Mouse (Mus musculus): ENCODE data around the gene Stx2. TPM values are rescaled to one million over a fixed set of nuclear protein-coding genes. Genes with fewer than 3 reads are reported as not detected.

The Stx2 gene
- polyA plus RNA-seq, 1 experiment from 2014 or later, result 25.1 TPM

DNA sequence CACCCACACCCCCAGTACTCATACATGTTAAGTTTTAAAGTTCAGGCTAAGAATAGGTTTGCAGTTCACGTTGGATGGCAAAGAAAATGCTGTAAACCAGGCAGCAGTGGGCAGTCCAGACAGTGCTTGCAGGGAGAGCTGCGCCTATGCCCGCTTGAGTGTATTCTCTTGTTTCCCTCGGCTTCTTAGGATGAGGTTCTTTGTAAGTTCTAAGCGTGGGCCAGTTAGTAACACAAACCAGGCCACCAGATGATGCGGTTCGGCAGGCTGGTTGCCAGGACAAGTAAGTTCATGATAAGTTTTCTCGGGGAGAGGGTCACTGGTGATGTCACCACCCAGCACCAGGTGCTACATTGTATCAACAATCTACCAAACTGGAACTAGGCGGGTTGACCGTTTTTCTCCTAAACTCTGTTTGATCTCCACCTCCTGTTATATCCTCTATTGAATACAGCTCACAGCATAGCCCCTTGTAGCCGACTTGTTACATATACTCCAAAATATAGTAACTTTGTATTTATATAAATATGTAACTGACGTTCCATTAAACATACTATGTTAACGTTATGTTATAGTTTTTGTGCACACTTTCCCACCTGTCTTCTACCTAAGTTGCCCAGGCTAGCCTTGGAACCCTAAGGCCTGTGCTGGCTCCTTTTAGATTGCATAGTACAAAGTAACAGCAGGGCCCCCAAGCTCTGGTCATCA, 10.6 kb upstream of the Stx2 start:
- Histone ChIP-seq H3K27me3 (ENCODE audit: control insufficient read depth, insufficient read depth, low read length) (no peaks in the 10 kb centered on the region), H3K4me1 (replicated peaks; ENCODE audit: control insufficient read depth, insufficient read depth, low read length) (no peaks in the 10 kb centered on the region), H3K9ac (ENCODE audit: low read depth, low read length) (peak overlapping the region; percentile 89), H3K4me2 (replicated peaks; ENCODE audit: low read depth, low read length) (peak overlapping the region; percentile 62), H3K9me3 (ENCODE audit: control insufficient read depth, low read length) (no peaks in the 10 kb centered on the region), H3K27ac (ENCODE audit: low read depth, low read length) (peak overlapping the region; percentile 99), H3K4me3 (ENCODE audit: low read depth, low read length) (peak overlapping the region; percentile 96), H3K36me3 (ENCODE audit: control insufficient read depth, insufficient read depth, low read length) (no peaks in the 10 kb centered on the region)
- DNase-seq (ENCODE audit: low spot score) (no peak), ATAC-seq (ENCODE audit: low FRiP score) (0 out of 2 replicates have a peak, but pooled peaks have one; percentile 6)
- WGBS, result 86% methylated on average over 13 of the region's 13 CpGs

DNA sequence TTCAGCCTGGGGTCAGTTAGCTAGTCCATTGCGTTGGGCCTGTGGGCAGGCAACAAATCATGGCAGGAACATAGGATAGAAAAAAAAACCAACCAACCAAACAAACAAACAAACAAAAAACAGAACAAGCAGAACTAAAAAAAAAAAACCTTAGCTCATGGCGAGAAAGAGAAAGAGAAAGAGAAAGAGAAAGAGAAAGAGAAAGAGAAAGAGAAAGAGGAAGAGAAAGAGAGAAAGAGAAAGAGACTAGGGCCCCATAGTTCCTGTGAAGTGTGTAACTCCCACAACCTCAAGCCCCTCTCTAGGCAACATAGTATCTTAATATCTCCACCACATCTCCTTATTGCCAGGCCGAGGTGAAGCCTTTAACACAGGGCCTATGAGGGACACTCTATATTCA, 8.0 kb upstream of the Stx2 start:
- ATAC-seq (ENCODE audit: low FRiP score) (no peak), DNase-seq (ENCODE audit: low spot score) (no peak)
- WGBS, result 85% methylated on average over 3 of the region's 3 CpGs
- H3K4me2 ChIP-seq (replicated peaks; ENCODE audit: low read depth, low read length), result no peak overlapping the region
- H3K4me3 ChIP-seq (ENCODE audit: low read depth, low read length), result no peak overlapping the region
- no peak overlapping the region for H3K27ac ChIP-seq (ENCODE audit: low read depth, low read length)
- no peaks in the 10 kb centered on the region for H3K4me1 ChIP-seq (replicated peaks; ENCODE audit: control insufficient read depth, insufficient read depth, low read length)
- H3K9ac ChIP-seq (ENCODE audit: low read depth, low read length), result no peak overlapping the region
- H3K27me3 ChIP-seq (ENCODE audit: control insufficient read depth, insufficient read depth, low read length), result no peaks in the 10 kb centered on the region
- no peaks in the 10 kb centered on the region for H3K9me3 ChIP-seq (ENCODE audit: control insufficient read depth, low read length)
- no peaks in the 10 kb centered on the region for H3K36me3 ChIP-seq (ENCODE audit: control insufficient read depth, insufficient read depth, low read length)

DNA sequence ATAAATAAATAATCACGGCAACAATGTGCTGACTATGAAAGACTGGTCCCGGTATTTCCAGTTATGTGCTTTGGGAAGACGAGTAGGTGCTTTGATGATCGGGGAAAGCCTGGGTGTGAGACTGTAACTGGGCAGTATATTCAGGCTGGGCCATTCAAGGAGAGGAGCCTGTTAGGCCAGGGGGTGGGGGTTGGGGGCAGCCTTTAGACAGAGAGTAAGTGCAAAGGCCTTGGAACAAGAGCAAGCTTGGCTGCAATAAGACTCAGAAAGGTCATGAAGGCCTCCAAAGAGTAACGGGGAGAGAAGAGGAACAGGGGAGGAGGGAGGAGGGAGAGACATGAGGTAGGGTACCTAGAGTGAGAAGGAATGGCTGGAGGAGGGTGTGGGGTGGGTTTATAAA, 7.2 kb upstream of the Stx2 start:
- no peak overlapping the region for H3K4me2 ChIP-seq (replicated peaks; ENCODE audit: low read depth, low read length)
- no peaks in the 10 kb centered on the region for H3K9me3 ChIP-seq (ENCODE audit: control insufficient read depth, low read length)
- WGBS, result 87% methylated on average over 5 of the region's 5 CpGs
- H3K4me1 ChIP-seq (replicated peaks; ENCODE audit: control insufficient read depth, insufficient read depth, low read length), result no peaks in the 10 kb centered on the region
- no peak for ATAC-seq (ENCODE audit: low FRiP score)
- H3K9ac ChIP-seq (ENCODE audit: low read depth, low read length), result no peak overlapping the region
- no peaks in the 10 kb centered on the region for H3K36me3 ChIP-seq (ENCODE audit: control insufficient read depth, insufficient read depth, low read length)
- H3K4me3 ChIP-seq (ENCODE audit: low read depth, low read length), result no peak overlapping the region
- no peak for DNase-seq (ENCODE audit: low spot score)
- H3K27ac ChIP-seq (ENCODE audit: low read depth, low read length), result no peak overlapping the region
- H3K27me3 ChIP-seq (ENCODE audit: control insufficient read depth, insufficient read depth, low read length), result no peaks in the 10 kb centered on the region

DNA sequence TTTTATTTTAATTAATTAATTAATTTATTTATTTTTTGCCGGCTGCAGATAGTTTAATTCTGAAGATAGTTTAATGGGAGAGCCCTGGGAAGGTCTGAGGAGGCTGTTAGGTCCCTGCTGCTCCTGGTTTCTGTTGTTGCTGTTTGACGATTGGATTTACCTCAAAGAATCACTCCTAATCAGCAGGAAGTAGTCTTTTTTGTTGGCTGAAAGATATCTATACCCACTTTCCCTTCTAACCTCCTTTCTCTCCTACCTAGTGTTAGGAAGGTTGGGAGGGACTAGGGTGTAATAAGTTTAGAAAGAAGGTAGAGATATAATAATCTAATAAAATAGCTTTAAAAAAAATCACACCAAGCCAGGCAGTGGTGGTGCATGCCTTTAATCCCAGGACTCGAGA, 6.6 kb upstream of the Stx2 start:
- WGBS, result 84% methylated on average over 3 of the region's 3 CpGs
- Histone ChIP-seq H3K4me3 (ENCODE audit: low read depth, low read length) (no peak overlapping the region), H3K4me2 (replicated peaks; ENCODE audit: low read depth, low read length) (no peak overlapping the region), H3K4me1 (replicated peaks; ENCODE audit: control insufficient read depth, insufficient read depth, low read length) (no peaks in the 10 kb centered on the region), H3K36me3 (ENCODE audit: control insufficient read depth, insufficient read depth, low read length) (no peaks in the 10 kb centered on the region), H3K9ac (ENCODE audit: low read depth, low read length) (no peak overlapping the region), H3K27ac (ENCODE audit: low read depth, low read length) (no peak overlapping the region), H3K9me3 (ENCODE audit: control insufficient read depth, low read length) (no peaks in the 10 kb centered on the region), H3K27me3 (ENCODE audit: control insufficient read depth, insufficient read depth, low read length) (no peaks in the 10 kb centered on the region)
- DNase-seq (ENCODE audit: low spot score), result no peak
- no peak for ATAC-seq (ENCODE audit: low FRiP score)

DNA sequence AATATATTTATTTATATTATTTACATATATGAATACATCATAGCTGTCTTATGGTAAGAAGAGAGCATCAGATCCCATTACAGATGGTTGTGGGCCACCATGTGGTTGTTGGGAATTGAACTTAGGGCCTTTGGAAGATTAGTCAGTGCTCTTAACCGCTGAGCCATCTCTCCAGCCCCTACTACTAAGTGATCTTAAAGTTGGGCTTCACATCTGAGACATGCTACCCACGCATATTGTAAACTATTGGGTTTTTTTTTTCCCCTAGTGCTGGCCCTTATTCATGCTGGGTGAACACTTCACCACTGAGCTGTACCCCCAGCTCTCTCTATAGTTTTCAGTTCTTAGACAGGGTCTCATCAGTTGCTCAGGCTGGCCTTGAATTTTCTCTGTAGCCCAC, 2.6 kb upstream of the Stx2 start:
- no peaks in the 10 kb centered on the region for H3K36me3 ChIP-seq (ENCODE audit: control insufficient read depth, insufficient read depth, low read length)
- DNase-seq (ENCODE audit: low spot score), result no peak
- 77% methylated on average over 2 of the region's 2 CpGs for WGBS
- no peak overlapping the region for H3K27ac ChIP-seq (ENCODE audit: low read depth, low read length)
- H3K4me3 ChIP-seq (ENCODE audit: low read depth, low read length), result no peak overlapping the region
- H3K9me3 ChIP-seq (ENCODE audit: control insufficient read depth, low read length), result no peaks in the 10 kb centered on the region
- no peaks in the 10 kb centered on the region for H3K27me3 ChIP-seq (ENCODE audit: control insufficient read depth, insufficient read depth, low read length)
- H3K4me2 ChIP-seq (replicated peaks; ENCODE audit: low read depth, low read length), result no peak overlapping the region
- no peaks in the 10 kb centered on the region for H3K4me1 ChIP-seq (replicated peaks; ENCODE audit: control insufficient read depth, insufficient read depth, low read length)
- H3K9ac ChIP-seq (ENCODE audit: low read depth, low read length), result no peak overlapping the region
- no peak for ATAC-seq (ENCODE audit: low FRiP score)

DNA sequence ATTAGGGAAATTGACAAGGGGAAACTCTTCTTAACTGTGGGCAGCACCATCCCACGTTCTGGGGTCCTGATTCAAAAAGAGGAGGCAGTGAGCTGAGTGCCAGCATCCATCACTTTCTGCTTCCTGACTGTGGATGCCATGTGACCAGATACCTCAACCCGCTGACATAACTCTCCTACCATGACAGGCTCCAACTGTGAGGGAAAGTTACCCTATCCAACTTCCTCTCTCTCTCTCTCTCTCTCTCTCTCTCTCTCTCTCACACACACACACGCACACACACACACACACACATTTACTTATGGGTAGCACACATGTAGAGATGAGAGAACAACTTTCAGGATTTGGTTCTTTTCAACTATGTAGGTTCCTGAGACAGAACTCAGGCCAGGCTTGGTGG, 1.2 kb upstream of the Stx2 start:
- no peak overlapping the region for H3K4me2 ChIP-seq (replicated peaks; ENCODE audit: low read depth, low read length)
- H3K36me3 ChIP-seq (ENCODE audit: control insufficient read depth, insufficient read depth, low read length), result no peaks in the 10 kb centered on the region
- no peak overlapping the region for H3K4me3 ChIP-seq (ENCODE audit: low read depth, low read length)
- no peak overlapping the region for H3K9ac ChIP-seq (ENCODE audit: low read depth, low read length)
- ATAC-seq (ENCODE audit: low FRiP score), result no peak
- no peaks in the 10 kb centered on the region for H3K27me3 ChIP-seq (ENCODE audit: control insufficient read depth, insufficient read depth, low read length)
- DNase-seq (ENCODE audit: low spot score), result no peak
- WGBS, result 89% methylated on average over 3 of the region's 3 CpGs
- no peak overlapping the region for H3K27ac ChIP-seq (ENCODE audit: low read depth, low read length)
- no peaks in the 10 kb centered on the region for H3K4me1 ChIP-seq (replicated peaks; ENCODE audit: control insufficient read depth, insufficient read depth, low read length)
- H3K9me3 ChIP-seq (ENCODE audit: control insufficient read depth, low read length), result no peaks in the 10 kb centered on the region

DNA sequence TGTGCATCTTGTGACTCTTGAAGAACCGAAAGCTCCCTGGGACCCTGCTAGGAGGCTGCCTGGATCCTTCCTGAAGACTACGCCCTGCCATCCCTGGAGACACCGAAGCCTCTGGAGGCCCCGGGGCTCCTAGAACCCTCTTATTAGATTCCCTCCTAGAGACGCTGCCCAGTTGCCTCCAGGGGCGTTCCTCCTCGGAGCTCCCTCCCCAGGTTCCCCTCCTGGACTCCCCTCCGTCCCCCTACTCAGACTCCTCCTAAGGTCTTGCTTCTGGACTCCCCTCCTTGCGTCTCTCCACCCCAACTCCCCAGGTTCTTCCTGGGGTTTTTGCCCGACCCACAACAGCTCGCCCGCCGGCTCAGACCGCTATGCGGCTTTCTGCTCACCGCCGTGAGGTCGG, 366 bp downstream of the Stx2 start:
- DNase-seq (ENCODE audit: low spot score), result no peak
- ATAC-seq (ENCODE audit: low FRiP score), result peak; percentile 77; the same call in 1 of the 2 replicates

DNA sequence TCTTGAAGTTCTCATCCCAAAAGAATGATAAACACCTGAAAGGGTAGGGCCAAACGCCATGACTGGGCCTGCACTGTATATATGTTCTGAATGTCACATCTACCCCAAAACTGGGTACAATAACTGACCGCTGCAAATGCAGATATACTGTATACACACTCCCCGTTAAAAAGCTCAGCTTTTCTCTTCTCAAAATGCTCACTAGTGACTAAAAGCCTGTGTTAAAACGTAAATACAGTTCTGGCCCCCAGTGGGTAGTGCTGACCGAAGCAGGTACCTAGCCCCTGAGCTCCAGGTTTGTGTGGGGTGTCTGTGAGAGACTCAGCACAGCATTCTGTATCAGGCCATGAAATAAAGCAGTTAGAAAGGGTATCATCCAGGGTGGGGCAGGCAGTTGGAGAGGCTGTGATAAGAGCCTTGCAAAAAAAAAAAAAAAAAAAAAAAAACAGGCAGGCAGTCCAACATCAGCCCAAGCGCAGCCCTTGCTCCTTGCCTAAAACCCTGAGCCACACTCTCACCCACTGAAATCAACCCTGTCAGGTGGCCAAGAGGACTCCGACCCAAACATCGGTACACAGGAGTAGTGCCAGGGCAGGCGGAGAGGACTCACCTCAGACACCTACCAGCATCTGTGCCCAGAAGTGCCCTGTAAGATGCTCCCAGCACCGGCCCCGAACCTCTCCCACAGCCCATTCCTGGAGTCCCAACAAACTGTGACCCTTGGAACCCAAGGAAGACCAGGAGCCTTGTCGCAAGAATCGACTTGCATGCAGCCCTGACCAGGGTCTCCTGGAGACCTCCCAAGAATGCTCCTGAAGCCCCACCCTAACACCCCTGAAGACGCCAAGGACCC, 1.0 kb downstream of the Stx2 start:
- peak overlapping the region; percentile 67 for H3K9ac ChIP-seq (ENCODE audit: low read depth, low read length)
- no peaks in the 10 kb centered on the region for H3K9me3 ChIP-seq (ENCODE audit: control insufficient read depth, low read length)
- no peak overlapping the region for H3K27ac ChIP-seq (ENCODE audit: low read depth, low read length)
- ATAC-seq (ENCODE audit: low FRiP score) (0 out of 2 replicates have a peak, but pooled peaks have one; percentile 1), DNase-seq (ENCODE audit: low spot score) (peak; percentile 32)
- WGBS, result 54% methylated on average over 14 of the region's 14 CpGs
- peak overlapping the region; percentile 49 for H3K4me3 ChIP-seq (ENCODE audit: low read depth, low read length)
- H3K4me2 ChIP-seq (replicated peaks; ENCODE audit: low read depth, low read length), result peak overlapping the region; percentile 69
- no peaks in the 10 kb centered on the region for H3K4me1 ChIP-seq (replicated peaks; ENCODE audit: control insufficient read depth, insufficient read depth, low read length)
- H3K36me3 ChIP-seq (ENCODE audit: control insufficient read depth, insufficient read depth, low read length), result no peaks in the 10 kb centered on the region
- H3K27me3 ChIP-seq (ENCODE audit: control insufficient read depth, insufficient read depth, low read length), result no peaks in the 10 kb centered on the region

More for the DNA sequence above, 366 bp downstream of the Stx2 start:
- H3K27ac ChIP-seq (ENCODE audit: low read depth, low read length), result no peak overlapping the region
- no peaks in the 10 kb centered on the region for H3K4me1 ChIP-seq (replicated peaks; ENCODE audit: control insufficient read depth, insufficient read depth, low read length)
- peak overlapping the region; percentile 67 for H3K9ac ChIP-seq (ENCODE audit: low read depth, low read length)
- no peaks in the 10 kb centered on the region for H3K27me3 ChIP-seq (ENCODE audit: control insufficient read depth, insufficient read depth, low read length)
- H3K4me3 ChIP-seq (ENCODE audit: low read depth, low read length), result peak overlapping the region; percentile 49
- H3K4me2 ChIP-seq (replicated peaks; ENCODE audit: low read depth, low read length), result peak overlapping the region; percentile 69
- WGBS, result 0% methylated on average over 18 of the region's 18 CpGs
- no peaks in the 10 kb centered on the region for H3K9me3 ChIP-seq (ENCODE audit: control insufficient read depth, low read length)
- no peaks in the 10 kb centered on the region for H3K36me3 ChIP-seq (ENCODE audit: control insufficient read depth, insufficient read depth, low read length)
